Mouse (Mus musculus): ENCODE measurements around the gene Gabpb2.
"Not testable (repeated sequence)": the region's sequence is repeated elsewhere in the genome, so short reads cannot be mapped to it uniquely, and the experiment has no call there.

Gabpb2 gene

DNA sequence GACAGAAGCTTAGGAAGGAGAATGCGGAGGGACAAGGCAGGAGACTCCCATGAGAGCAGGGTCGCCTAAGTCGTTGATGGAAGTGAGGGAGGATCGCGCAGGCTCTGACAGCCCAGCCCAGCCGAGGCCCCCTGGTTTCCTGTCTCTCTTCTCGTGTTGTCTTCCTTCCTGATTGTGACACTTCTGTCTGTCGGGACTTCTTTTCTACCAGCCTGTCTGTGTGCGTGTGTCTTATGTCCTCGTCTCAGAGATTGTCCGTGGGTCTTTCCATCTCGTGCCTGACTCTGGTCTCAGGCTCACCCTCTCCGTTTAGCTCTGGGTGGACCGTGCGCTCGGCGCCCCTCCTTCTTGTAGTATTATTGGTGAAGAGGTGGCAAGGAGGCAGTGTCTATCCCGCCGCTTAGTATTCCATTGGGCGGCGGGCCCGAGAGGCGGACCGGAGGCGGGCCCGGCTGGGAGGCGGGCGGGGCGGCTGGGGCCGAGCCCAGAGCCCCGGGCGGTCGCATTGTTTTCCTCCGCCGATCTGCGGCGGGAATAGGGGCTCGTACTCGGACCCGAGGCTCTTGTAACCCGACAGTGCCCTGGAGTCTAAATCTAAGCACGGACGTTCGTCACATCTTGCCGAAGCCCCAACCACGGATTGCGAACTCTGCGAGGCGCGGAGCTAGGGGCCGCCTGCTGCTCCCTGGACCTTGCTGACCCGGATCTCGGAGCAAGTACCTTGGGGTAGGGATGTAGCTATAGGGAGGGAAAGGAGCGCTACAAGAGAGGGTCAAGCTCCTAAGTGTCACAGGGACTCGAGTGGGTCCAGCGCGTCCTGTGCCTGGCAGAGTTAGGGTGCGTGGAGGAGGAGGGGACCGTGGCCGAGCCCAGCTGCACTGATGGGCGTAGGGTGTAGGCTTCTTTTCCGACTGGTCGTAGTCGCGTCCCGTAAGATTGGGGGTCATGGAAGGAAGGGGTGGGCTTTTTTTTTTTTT is 57.4 kb downstream of the Gabpb2 start, which contains the start of gene Sema6c:
Sema6c (plus strand) TSS at position 471 of the 977 bp plus-strand sequence.
- DNase-seq (ENCODE audit: low read depth) = peak; percentile 76

DNA sequence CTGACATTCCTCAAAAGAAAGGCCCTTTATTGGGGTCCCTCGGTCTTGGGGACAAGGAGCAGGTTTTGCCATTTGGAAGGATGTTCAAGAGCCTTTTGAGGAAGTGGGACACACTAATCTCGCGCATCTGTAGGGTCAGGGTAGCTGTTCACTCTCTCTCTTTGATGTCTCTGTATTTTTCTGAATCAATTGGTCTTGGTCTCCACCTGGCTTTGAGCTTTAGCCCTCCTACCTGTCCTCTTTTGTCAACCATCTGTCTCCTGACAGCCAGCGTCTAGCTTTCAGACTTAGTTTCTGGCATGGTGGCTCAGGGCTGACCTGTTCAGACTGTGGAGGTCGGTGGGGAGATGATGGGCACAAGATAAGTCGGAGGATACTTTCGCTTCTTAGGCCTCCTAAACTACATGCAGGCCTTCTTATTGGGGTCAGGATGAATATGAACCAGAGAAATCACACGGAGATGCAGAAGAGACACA is 58.2 kb downstream of the Gabpb2 start:
- DNase-seq (ENCODE audit: low read depth) = no peak

DNA sequence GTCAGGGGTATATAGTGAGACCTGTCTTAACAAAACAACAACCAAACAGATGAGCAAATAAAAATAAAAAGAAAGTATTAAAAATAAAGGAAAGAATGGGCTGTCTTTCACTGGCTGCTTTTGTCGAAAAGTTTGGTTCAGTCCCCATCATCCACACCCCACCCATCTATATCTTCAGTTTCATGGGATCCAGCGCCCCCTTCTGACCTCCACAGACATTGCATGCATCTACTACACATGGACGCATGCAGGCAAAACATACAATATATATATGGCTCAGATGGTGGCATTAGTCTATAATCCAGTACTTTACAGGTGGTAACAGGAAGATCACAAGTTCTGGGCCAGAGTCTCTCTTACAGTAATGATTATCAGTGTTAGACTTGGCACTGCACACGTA is 63.8 kb downstream of the Gabpb2 start:
- DNase-seq (ENCODE audit: low read depth) = peak; percentile 66

- DNase-seq (ENCODE audit: low read depth) = no peak
Observed at GRCm38 (mm10) chr3:95147924-95148323, 69.8 kb downstream of the Gabpb2 start.

GRCm38 (mm10) chr3:95142617-95143011 is 75.1 kb downstream of the Gabpb2 start:
- DNase-seq (ENCODE audit: low read depth) = peak; percentile 85

DNA sequence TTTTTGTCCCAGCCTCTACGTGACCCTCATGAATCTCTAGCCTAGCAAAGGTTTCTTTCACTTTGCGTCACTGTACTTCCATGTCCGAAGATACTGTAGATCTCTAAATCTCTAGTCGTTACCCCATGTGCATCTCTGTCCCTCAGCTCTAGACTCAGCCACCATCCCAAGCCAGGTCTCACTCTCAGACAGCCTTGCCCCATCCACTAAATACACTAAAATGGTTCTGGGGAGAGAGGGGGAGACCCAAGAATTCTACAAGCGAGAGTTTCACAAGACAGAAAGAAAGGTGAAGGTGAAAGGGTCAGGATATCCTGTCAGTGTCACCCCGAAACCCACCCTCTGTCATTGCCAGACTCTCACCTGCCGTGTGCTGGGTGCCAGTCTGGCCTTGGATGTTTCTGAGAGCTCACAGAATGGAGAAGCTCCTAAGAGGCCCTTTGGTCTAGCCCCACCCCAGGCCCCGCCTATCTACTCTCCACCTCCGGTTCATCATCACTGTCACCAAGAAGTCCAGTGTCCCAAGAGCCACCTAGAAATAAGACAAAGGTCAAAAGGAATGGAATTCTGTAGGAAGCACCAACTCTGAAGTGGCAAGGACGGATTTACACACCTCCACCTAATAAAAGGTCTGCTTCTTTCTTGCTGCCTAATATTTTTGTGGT is 75.6 kb downstream of the Gabpb2 start, which contains the start of gene Tnfaip8l2:
Tnfaip8l2 (minus strand) TSS at position 409 of the 665 bp plus-strand sequence.
- no peak for DNase-seq (ENCODE audit: low read depth)

- DNase-seq (ENCODE audit: low read depth) = no peak
Observed at GRCm38 (mm10) chr3:95141474-95141873, 76.2 kb downstream of the Gabpb2 start.

GRCm38 (mm10) chr3:95140795-95141194 is 76.9 kb downstream of the Gabpb2 start:
- no peak for DNase-seq (ENCODE audit: low read depth)

DNA sequence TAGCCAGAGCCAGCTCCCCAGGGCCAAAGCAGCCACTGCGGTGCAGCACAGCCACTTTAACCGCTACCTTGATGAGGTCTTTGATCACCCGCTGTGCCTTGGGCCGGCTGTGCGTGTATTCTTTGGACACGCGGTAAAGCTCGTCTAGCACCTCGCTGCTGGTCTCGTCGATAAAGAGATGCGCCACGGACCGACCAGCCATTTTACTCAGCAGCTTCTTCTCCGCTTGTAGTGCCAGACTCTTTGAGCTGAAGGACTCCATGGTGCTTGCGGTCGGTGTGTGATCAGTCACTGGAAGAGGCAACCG is 77.5 kb downstream of the Gabpb2 start:
- no peak for DNase-seq (ENCODE audit: low read depth)

- DNase-seq (ENCODE audit: low read depth) = no peak
Observed at GRCm38 (mm10) chr3:95139586-95140288, 78.0 kb downstream of the Gabpb2 start.

DNA sequence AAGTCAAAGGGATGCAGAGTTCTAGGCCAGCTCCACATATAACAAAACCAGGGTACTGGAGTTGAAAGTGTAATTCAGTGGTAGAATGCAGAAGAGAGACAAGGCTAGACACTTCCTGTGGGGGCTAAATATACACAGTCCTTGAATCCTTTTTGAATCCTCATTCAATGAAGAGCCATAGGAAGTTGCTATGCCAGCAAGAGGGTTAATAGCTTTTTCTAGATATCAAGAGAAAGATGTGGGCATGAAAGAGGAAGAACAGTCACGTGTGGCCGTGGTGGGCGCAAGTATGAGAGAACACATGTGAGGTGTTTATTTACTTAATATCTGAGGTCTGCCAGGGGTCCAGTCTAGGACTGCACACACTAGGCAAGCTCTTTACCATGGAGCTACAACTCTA is 81.4 kb downstream of the Gabpb2 start:
- DNase-seq (ENCODE audit: low read depth) = no peak

DNA sequence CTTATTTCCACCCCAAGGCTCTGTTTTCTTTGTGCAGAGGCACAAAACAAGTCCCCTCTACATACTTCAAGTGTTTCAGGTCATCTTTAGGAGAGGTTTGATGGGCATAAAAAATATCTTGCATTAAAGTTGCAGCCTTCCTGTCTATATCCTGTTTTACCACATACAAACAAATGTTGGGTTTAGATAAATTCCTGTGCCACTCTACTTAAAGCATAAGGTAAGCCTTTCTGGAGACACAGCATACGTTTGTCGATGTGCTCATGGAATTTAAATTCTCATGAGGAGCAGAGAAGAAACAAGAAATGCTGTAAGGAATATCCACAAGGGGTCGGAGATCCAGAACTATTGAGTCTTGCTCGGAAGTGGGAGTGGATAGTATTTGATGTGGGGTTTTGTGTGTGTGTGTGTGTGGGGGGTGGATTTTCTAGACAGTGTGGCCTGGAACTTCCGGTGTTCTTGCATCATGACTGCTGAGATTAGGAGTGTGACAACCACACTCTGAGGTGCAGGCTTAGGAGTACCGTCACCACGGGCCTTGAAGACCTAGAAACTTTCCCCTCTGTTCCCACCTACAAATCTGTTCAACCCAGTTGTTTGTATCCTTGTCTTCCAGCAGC is 82.2 kb downstream of the Gabpb2 start:
- no peak for DNase-seq (ENCODE audit: low read depth)

- no peak for DNase-seq (ENCODE audit: low read depth)
Observed at GRCm38 (mm10) chr3:95135023-95135422, 82.7 kb downstream of the Gabpb2 start.

- DNase-seq (ENCODE audit: low read depth) = not testable (repeated sequence)
Observed at GRCm38 (mm10) chr3:95134133-95134532, 83.6 kb downstream of the Gabpb2 start.

GRCm38 (mm10) chr3:95133680-95134101 is 84.0 kb downstream of the Gabpb2 start, which contains the start of the genes Scnm1 and Lysmd1:
TSS of gene Scnm1 (minus strand) at chr3:95134011.
TSS of gene Lysmd1 (plus strand) at chr3:95134088.
- peak; percentile 90 for DNase-seq (ENCODE audit: low read depth)

GRCm38 (mm10) chr3:95133176-95133575 is 84.5 kb downstream of the Gabpb2 start:
- no peak for DNase-seq (ENCODE audit: low read depth)

GRCm38 (mm10) chr3:95132389-95132788 is 85.3 kb downstream of the Gabpb2 start:
- DNase-seq (ENCODE audit: low read depth) = not testable (repeated sequence)

Measured in c-Kit-positive CD71-negative TER-119-negative erythroid progenitor cells, embryonic 14.5 days (primary cell).